ENCODE assay signal across 10 mouse cellular contexts in the genomic region with DNA sequence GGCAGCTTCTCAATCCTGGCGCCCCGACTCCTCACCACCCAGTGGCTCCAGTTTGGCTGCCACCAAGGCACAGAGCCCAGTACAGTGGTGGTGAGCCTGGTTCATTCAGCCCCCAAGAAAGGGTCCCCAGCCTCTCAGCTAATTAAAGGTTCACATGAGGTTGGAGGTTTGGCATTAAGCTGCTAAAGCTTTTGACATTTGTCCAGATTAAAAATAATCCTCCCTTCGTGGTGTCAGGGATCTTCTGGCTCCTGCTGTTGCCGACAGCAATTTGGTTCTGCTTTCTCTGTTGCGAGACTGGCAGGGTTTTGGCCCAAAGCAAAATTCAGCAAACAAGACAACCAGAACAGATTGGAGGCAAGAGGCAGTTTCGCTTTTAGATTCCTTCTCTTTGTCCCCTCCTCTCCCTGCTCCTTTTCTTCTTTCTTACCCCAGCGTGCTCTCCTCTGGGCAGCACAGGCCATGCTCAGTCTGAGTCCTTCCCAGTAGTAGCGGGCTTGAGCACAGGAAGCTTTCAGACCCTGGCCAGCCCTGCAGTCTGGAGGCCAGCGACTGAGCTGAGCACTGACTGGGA.
DNase-seq lines count a peak whose midpoint lies in the region; ATAC-seq and TF ChIP-seq lines count a peak whose summit lies in the region.
"Had no signal": no experiment of that assay in that cellular context is flagged by ENCODE, and none has a peak within 500 bp of the region (broad histone marks: within the 10 kb centered on the region; RNA-seq: fewer than 3 reads in every experiment).

No protein-coding gene starts in this region.

- no peaks in the 10 kb centered on the region for H3K27me3 ChIP-seq in hindbrain, embryonic 15.5 days
- no peaks in the 10 kb centered on the region for H3K27me3 ChIP-seq in thymus, adult 2 months (ENCODE audit: control insufficient read depth, insufficient read depth, low read length)

- no peak overlapping the region for H3K9ac ChIP-seq in hindbrain, embryonic 15.5 days

- no peak overlapping the region for H3K4me2 ChIP-seq in hindbrain, embryonic 15.5 days

- no peaks in the 10 kb centered on the region for H3K9me3 ChIP-seq in hindbrain, embryonic 15.5 days

- H3K4me1 ChIP-seq in hindbrain, embryonic 15.5 days (replicated peaks) = peaks cover 15% of the 10 kb centered on the region
- no peaks in the 10 kb centered on the region for H3K4me1 ChIP-seq in thymus, adult 2 months (replicated peaks; ENCODE audit: control insufficient read depth, insufficient read depth, low read length)

- no peak for TF ChIP-seq POLR2A in thymus, adult 2 months (IDR thresholded peaks at IDR 0.05; ENCODE audit: control insufficient read depth, extremely low read depth, insufficient read depth, low read length, poor library complexity)

- TF ChIP-seq CTCF in thymus, adult 2 months (IDR thresholded peaks at IDR 0.05; ENCODE audit: borderline replicate concordance, control insufficient read depth, extremely low read depth, insufficient read depth, low read length, poor library complexity) = no peak

- H3K27ac ChIP-seq in hindbrain, embryonic 15.5 days (replicated peaks) = peak overlapping the region; percentile 65; the same call in 1 of the 2 replicates
- H3K27ac ChIP-seq in thymus, adult 2 months (ENCODE audit: control insufficient read depth, insufficient read depth, low read length) = no peak overlapping the region

- peak; percentile 11 for DNase-seq in gastrocnemius, postnatal 10 days
- DNase-seq in gastrocnemius, adult 18-20 months (ENCODE audit: low spot score) = no peak
- peak; percentile 6 for DNase-seq in 3T3-L1 (ENCODE audit: low read depth, low spot score)
- DNase-seq in thymus, adult 2 months = no peak
- DNase-seq in right cerebral cortex, postnatal 25 days = no peak
- no peak for DNase-seq in urinary bladder, adult 18-20 months (ENCODE audit: low spot score in 2 of 2)
- DNase-seq: adrenal gland, adult 2 months had no signal

- H3K36me3 ChIP-seq in hindbrain, embryonic 15.5 days = no peaks in the 10 kb centered on the region
- H3K36me3 ChIP-seq in thymus, adult 2 months (ENCODE audit: control insufficient read depth, insufficient read depth, low read length) = no peaks in the 10 kb centered on the region

- 46% methylated on average over 9 of the region's 9 CpGs for WGBS in hindbrain, embryonic 15.5 days
- 68% methylated on average over 9 of the region's 9 CpGs for WGBS in thymus, adult 2 months

- ATAC-seq in common myeloid progenitor, adult 5-6 weeks (replicated peaks; ENCODE audit: low read depth, poor library complexity, severe bottlenecking) = 0 out of 2 replicates have a peak, but pooled peaks have one; percentile 22
- peak; percentile 78; the same call in 1 of the 2 replicates for ATAC-seq in hindbrain, embryonic 15.5 days (ENCODE audit: low FRiP score, low read depth)
- ATAC-seq: inflammation-experienced regulatory T-cells, adult 6 months had no signal

- no peak overlapping the region for H3K4me3 ChIP-seq in hindbrain, embryonic 15.5 days
- no peak overlapping the region for H3K4me3 ChIP-seq in thymus, adult 2 months (ENCODE audit: control insufficient read depth, insufficient read depth, low read length)

Comparison
In these comparisons a context has a peak if more than half of its experiments do, and no peak if none do; other contexts are left out.
1. DNase-seq: peak in gastrocnemius, postnatal 10 days (single experiment) and 3T3-L1 (single experiment); none in gastrocnemius, adult 18-20 months (single experiment), thymus, adult 2 months (single experiment), right cerebral cortex, postnatal 25 days (single experiment) and urinary bladder, adult 18-20 months (0 of 2).